Mouse (Mus musculus) T-helper 1 cell (primary cell): ENCODE data around the gene Abcg1.

Experiments
- in situ Hi-C: fragments of 300-600 bp; cut with MboI, MseI; formaldehyde crosslinking; loops from one replicate; pipeline ENCODE4 v1.15.1; 2025; ENCODE audit warnings: high pct_unique_total_duplicates

Gene Abcg1

DNA sequence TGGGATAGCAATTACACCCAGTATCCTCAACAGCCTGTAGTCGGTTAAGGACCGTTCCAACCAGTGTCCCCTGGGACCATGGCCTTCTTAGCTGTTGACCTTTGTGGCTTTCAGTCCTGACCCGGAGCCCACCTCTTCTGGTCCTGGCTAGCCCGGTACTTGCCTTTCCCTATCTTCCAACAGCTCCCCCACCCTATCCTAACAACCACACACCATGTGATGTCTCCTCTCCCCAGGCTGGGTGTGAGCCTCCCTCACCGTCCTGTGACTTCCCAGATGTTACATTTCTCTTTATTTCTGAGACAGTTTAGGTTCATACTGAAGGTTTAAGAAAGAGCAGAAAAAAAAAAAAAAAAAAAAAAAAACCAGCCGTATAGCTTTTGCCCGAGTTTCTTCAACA, 17.1 kb upstream of the Abcg1 start:
- in situ Hi-C loops: no loop called here

- in situ Hi-C loops: no loop called here
These were observed 14.7 kb upstream of the Abcg1 start for GRCm38 (mm10) chr17:31042751-31043150.

DNA sequence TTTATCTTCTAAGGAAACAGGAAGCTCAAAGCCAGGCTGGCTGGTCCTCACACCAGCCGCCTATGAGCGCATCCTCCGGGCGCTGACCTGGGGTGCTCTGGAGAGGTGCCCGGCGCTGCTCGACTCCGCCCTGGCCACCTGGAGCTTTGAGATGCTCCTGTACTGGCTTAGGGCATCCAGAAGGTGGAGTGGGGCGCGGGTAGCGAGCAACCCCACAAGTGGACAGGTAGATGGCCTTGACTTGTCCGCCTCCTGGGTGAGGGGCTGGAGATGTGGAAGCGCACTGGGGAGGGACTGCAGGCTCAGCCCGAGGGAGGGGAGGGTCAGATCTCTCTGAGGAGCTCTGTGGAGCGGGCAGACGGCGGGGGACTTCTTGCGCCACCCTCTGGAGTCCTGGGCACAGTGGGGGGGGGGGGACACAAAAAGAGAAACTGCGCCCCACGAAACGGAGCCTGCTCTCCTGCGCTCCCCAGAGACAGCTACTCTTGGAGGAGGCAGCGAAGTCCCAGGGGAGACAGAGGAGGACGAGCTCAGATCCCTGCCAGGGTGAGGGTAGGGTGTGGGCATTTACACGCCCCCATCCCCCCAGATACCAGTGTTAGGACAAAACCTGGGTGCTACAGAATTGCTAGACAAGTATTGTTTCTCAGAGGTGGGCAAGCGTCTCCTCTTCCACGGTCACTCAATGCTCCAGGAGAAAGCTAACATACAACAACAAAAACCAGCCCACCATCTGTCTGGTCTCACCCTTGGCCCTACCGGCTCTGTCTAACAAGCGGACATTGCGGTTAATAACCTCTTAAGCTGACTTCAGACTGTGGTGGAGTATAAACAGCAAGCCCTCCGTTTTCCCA, 643 bp downstream of the Abcg1 start:
- in situ Hi-C loops: no loop called here

DNA sequence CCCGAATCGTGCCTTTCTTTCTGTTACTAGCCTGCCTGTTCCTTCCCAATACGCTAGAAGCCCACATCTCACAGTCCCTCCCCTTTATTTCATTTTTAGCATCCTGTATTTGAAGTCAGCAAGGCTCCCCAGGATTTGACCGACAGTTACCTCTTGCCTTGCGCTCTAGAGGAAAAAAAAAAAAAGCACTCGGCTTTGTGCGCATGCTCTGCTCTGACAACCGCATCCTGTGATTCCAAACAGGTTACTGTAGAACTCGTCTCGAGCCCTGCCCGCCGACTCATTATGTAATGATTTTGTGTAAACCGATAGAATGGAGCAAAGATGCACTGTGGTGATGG, 1.2 kb downstream of the Abcg1 start:
- in situ Hi-C loops: no loop called here

- in situ Hi-C loops: no loop called here
These were observed 2.7 kb downstream of the Abcg1 start for GRCm38 (mm10) chr17:31060196-31060587.

DNA sequence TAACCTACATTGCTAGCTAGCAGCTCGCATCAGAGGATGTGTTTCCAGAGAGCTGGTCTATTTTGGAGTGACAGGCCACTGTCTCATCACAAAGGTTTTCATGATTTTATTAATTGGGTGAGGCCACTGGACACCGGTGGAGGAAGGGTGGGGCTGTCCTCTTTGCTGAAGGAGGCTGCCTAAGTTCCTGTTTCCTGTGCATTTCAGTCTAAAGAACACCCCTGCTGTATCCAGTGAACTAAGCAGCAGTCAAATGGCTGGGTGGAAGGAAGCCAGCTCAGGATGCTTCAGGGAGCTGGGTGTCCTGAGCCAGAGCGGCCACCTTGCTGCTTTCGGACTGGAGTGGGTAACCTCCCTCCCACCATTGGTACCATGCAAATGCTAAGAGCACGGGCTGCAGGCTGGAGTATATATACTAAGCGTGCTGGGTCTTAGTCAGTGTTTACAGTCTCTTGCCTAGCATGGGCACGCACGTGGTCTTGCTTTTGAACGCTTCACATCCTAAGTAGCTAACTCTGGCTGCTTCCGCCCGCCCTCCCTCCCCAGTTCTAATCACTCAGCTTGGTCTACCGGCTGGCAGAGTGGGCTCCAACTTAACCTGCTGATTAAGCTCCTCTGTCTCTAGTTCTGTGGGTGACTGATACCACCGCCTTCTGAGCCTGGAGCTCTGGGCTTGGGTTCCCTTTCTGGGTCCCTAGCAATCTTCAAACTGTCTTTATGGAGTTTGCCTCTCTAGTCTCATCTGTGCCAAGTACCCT, 3.3 kb downstream of the Abcg1 start:
- in situ Hi-C loops: no loop called here

- in situ Hi-C loops: no loop called here
These were observed 4.0 kb downstream of the Abcg1 start for GRCm38 (mm10) chr17:31061346-31062095.

DNA sequence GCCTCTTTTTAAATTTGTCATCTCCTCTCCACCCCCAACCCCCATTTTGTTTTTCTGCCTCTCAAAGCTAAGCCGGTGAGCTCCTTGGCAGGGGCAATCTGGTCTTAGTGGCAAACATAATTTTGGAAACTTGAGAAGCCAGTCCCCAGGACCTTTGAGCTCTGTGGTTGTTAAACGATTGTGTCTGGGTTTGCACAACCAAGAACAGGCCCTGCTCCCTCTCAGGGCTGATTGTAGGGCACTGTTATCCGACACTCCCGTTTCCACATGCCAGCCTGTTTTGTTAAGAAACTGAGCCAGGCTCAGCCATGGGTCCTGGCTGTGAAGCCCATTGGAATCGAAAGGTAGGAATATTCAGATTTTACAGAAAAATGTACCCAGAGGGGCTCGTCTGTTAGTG, 8.6 kb downstream of the Abcg1 start:
- in situ Hi-C loops: no loop called here

- in situ Hi-C loops: no loop called here
These were observed 9.6 kb downstream of the Abcg1 start for GRCm38 (mm10) chr17:31067051-31067450.

GRCm38 (mm10) chr17:31069121-31069520, 11.6 kb downstream of the Abcg1 start:
- in situ Hi-C loops: no loop called here

DNA sequence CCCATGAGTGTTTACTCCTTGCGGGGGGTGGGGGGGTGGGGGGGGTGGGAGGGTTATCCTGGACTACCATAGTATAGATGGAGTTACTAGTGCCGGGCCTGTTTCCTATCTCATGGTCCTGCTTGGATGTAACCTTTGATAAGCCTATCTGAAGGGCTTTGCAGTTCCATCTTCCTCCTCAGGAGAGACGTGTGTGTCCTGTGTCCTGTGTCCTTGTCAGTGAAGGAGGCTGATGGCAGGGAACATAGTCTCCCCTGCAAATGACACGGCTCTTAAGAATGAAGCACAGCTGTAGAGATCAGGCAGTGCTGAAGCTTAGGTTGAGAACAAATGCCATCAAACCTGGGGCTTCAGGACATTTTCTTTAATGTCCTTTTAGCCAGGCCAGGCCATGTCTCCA, 12.4 kb downstream of the Abcg1 start:
- in situ Hi-C loops: no loop called here

- in situ Hi-C loops: no loop called here
These were observed 13.1 kb downstream of the Abcg1 start for GRCm38 (mm10) chr17:31070403-31071185.

DNA sequence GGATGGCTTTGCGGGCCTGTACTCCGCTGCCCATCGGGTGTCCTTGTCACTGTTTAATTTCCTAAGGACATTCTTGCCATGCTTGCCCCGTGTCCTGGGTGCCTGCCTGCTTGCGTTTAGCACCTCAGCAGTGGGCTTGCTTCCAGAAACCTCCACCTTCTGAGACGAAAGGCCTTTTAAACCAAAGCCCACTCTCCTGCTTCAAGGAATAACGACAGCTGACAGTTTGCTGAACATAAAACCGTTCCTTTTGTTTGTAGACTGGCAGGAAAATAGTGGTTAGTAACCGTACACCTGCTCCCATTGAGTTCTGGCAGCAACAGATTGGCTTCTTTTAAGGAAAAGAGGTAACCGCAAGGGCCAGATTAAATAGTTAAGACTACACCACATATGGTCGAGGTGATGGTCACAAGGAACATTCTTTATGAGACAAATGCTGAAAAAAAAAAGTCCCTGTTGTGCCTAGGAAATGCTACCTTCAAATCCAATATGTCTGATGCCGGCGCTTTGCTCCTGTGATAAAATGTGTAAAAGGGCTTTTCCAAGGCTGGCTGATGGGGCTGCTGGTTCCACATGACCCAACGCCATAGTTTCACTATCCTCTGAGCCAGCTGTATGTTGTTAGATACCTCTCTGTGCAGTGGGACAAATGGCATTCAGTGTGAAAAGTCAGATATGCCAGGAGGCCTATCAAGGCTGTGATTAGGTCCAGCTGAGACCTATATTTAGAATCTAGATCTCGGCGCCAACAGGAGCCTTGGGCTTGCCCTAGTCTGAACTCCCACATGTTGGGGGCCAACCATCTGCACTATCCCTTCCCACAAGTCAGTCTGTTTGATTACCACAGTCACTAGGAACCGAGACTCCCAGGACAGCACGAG, 14.2 kb downstream of the Abcg1 start:
- in situ Hi-C loops: no loop called here

DNA sequence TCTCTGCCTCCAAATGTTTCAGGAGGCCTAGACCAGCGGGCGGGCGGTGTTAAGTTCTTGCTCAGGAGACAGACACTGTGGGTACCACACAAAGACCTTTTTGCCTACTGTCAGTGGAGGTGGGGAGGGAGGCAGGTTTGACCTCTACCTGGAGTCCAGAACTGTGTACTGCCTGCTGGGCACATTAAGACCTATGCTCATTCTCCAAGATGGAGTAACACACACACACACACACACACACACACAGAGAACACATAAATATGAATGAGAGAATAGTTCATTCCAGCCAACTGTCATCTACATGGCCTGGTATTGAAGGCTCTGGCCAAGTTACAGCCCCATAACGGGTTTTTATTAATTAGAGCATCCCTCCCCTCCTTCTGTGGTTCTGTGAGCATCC, 15.4 kb downstream of the Abcg1 start:
- in situ Hi-C loops: no loop called here

- in situ Hi-C loops: no loop called here
These were observed 16.0 kb downstream of the Abcg1 start for GRCm38 (mm10) chr17:31073273-31074052.

- in situ Hi-C loops: no loop called here
These were observed 16.6 kb downstream of the Abcg1 start for GRCm38 (mm10) chr17:31074053-31074590.

GRCm38 (mm10) chr17:31074666-31075065, 17.2 kb downstream of the Abcg1 start:
- in situ Hi-C loops: loop anchor here (5.0 kb wide), 1 partner anchor 42 kb away; no protein-coding TSS in a partner anchor

DNA sequence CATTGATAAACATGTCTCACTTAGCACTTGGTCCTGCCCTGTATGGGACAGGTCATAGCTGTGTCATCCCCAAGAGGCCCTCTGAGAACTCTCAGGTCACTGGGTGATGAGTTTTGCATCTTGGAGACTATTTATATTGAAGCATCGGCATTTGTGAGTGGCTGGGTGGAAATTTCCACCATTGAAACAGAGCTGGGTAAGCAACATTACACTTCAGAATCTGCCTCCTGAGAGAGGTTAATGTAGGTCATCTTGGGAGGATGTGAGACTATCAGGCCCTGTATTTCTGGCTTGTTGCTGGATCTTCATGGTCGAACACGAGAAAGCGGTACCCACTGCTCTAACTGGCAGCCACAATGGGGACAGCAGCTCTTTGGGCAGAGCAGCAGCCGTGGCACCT, 18.0 kb downstream of the Abcg1 start:
- in situ Hi-C loops: loop anchor here (5.0 kb wide), 1 partner anchor 43 kb away; no protein-coding TSS in a partner anchor

- in situ Hi-C loops: loop anchor here (5.0 kb wide), 1 partner anchor 45 kb away; no protein-coding TSS in a partner anchor
These were observed 20.1 kb downstream of the Abcg1 start for GRCm38 (mm10) chr17:31077561-31077960.
